Mouse (Mus musculus) liver, adult 2 months (tissue): ENCODE data around the gene Ctsd. TPM values are rescaled to one million over a fixed set of nuclear protein-coding genes. Genes with fewer than 3 reads are reported as not detected.
A peak's percentile ranks its signal among the peaks of the same experiment; 100 is the strongest.
"Not testable (repeated sequence)": the region's sequence is repeated elsewhere in the genome, so short reads cannot be mapped to it uniquely, and the experiment has no call there.

Experiments
- DNase-seq: peaks from one replicate; pipeline ENCODE4 v3.0.0-alpha.2; 2011; ENCODE audit warnings: low read depth, low spot score; ENCODE audit errors: extremely low read depth
- H3K27ac ChIP-seq: fragments of 200-500 bp; replicated peaks from 2 replicates; pipeline ENCODE4 v1.5.1; 2012; ENCODE audit warnings: low read depth, mild to moderate bottlenecking, control low read depth, inconsistent platforms, low read length; ENCODE audit not compliant: insufficient read depth
- H3K27me3 ChIP-seq: fragments of 200-500 bp; 2 replicates; pipeline ENCODE4 v1.6.1; 2012; ENCODE audit warnings: mild to moderate bottlenecking, moderate library complexity, low read length, inconsistent platforms; ENCODE audit not compliant: control insufficient read depth, insufficient read depth
- H3K36me3 ChIP-seq: fragments of 200-500 bp; 2 replicates; pipeline ENCODE4 v1.6.1; 2012; ENCODE audit warnings: low read length, inconsistent platforms; ENCODE audit not compliant: control insufficient read depth, insufficient read depth
- H3K4me1 ChIP-seq: fragments of 200-500 bp; 2 replicates; pipeline ENCODE4 v1.6.1; 2011; ENCODE audit warnings: low read length; ENCODE audit not compliant: control insufficient read depth, insufficient read depth
- H3K4me3 ChIP-seq: fragments of 200-500 bp; 2 replicates; pipeline ENCODE4 v1.5.1; 2011; ENCODE audit warnings: low read depth, mild to moderate bottlenecking, control low read depth, low read length, moderate library complexity; ENCODE audit not compliant: insufficient read depth
- H3K79me2 ChIP-seq: fragments of 200-500 bp; 2 replicates; pipeline ENCODE4 v1.6.1; 2012; ENCODE audit warnings: inconsistent platforms, mild to moderate bottlenecking, low read length, moderate library complexity; ENCODE audit not compliant: control insufficient read depth, insufficient read depth
- H3K9ac ChIP-seq: fragments of 200-500 bp; 2 replicates; pipeline ENCODE4 v1.6.1; 2012; ENCODE audit warnings: low read depth, mild to moderate bottlenecking, control low read depth, inconsistent platforms, low read length
- CTCF ChIP-seq: fragments of 200-500 bp; IDR thresholded peaks from 2 replicates; pipeline ENCODE4 v1.5.1; 2011; ENCODE audit warnings: low read depth, low read length, control low read depth
- POLR2A ChIP-seq: fragments of 200-500 bp; IDR thresholded peaks from 2 replicates; pipeline ENCODE4 v1.6.1; 2011; ENCODE audit warnings: low read length, control low read depth; ENCODE audit not compliant: insufficient read depth; ENCODE audit errors: extremely low read depth
- WGBS: fragments of 180-500 bp; shearing (Covaris S2); methylation state at CpG from one replicate; pipeline ENCODE4 v1.1.7; 2018; 5-methylcytosine and 5-hydroxymethylcytosine counted together
- polyA plus RNA-seq: library from polyadenylated mRNA; depleted of rRNA; stranded (reverse); fragments of >200 nt; gene quantifications from 2 replicates; pipeline ENCODE4 v1.2.3, GENCODE M21; 2012
- total RNA-seq: library from RNA; depleted of rRNA; stranded (reverse); fragments of >200 nt; gene quantifications from 2 replicates; pipeline ENCODE4 v1.2.3, GENCODE M21; 2014

Ctsd gene
- total and polyA plus RNA-seq, 2 experiments, result 215 to 444 TPM

GRCm38 (mm10) chr7:142408686-142409085 is 20.8 kb upstream of the Ctsd start:
- 95% methylated on average over 8 of the region's 8 CpGs for WGBS
- Histone ChIP-seq H3K4me1 (no peaks in the 10 kb centered on the region), H3K4me3 (no peak overlapping the region), H3K9ac (no peak overlapping the region), H3K36me3 (no peaks in the 10 kb centered on the region), H3K27me3 (no peaks in the 10 kb centered on the region), H3K79me2 (no peaks in the 10 kb centered on the region), H3K27ac (no peak overlapping the region)
- DNase-seq, result no peak
- no peak for TF ChIP-seq CTCF
- TF ChIP-seq POLR2A, result no peak

GRCm38 (mm10) chr7:142407935-142408334 is 20.1 kb upstream of the Ctsd start:
- Histone ChIP-seq H3K9ac (no peak overlapping the region), H3K27ac (no peak overlapping the region), H3K36me3 (no peaks in the 10 kb centered on the region), H3K4me3 (no peak overlapping the region), H3K27me3 (no peaks in the 10 kb centered on the region), H3K4me1 (no peaks in the 10 kb centered on the region), H3K79me2 (no peaks in the 10 kb centered on the region)
- WGBS, result 69% methylated on average over 4 of the region's 4 CpGs
- TF ChIP-seq CTCF, result no peak
- DNase-seq, result no peak

- not testable (repeated sequence) for H3K4me1 ChIP-seq, H3K27me3 ChIP-seq, H3K4me3 ChIP-seq, DNase-seq, H3K36me3 ChIP-seq, H3K79me2 ChIP-seq, H3K27ac ChIP-seq, H3K9ac ChIP-seq
- 94% methylated on average over 5 of the region's 5 CpGs for WGBS
Observed at GRCm38 (mm10) chr7:142405134-142405533, 17.3 kb upstream of the Ctsd start.

- H3K9ac ChIP-seq, result no peak overlapping the region
- H3K79me2 ChIP-seq, result no peaks in the 10 kb centered on the region
- no peaks in the 10 kb centered on the region for H3K4me1 ChIP-seq
- peak; percentile 37 for DNase-seq
- no peaks in the 10 kb centered on the region for H3K27me3 ChIP-seq
- no peak for TF ChIP-seq CTCF
- TF ChIP-seq POLR2A, result no peak
- 57% methylated on average over 4 of the region's 4 CpGs for WGBS
- H3K27ac ChIP-seq, result no peak overlapping the region
- no peaks in the 10 kb centered on the region for H3K36me3 ChIP-seq
- H3K4me3 ChIP-seq, result no peak overlapping the region
Observed at GRCm38 (mm10) chr7:142403591-142403990, 15.8 kb upstream of the Ctsd start.

GRCm38 (mm10) chr7:142400750-142401142 is 12.9 kb upstream of the Ctsd start:
- TF ChIP-seq CTCF, result no peak
- no peak for TF ChIP-seq POLR2A
- no peak for DNase-seq
- Histone ChIP-seq H3K9ac (no peak overlapping the region), H3K27me3 (no peaks in the 10 kb centered on the region), H3K36me3 (no peaks in the 10 kb centered on the region), H3K4me3 (no peak overlapping the region), H3K79me2 (no peaks in the 10 kb centered on the region), H3K4me1 (no peaks in the 10 kb centered on the region), H3K27ac (no peak overlapping the region)
- 61% methylated on average over 7 of the region's 7 CpGs for WGBS

GRCm38 (mm10) chr7:142400112-142400749 is 12.4 kb upstream of the Ctsd start:
- Histone ChIP-seq H3K79me2 (no peaks in the 10 kb centered on the region), H3K27ac (0 out of 2 replicates have a peak overlapping the region, but pooled peaks have one; percentile 5), H3K4me1 (no peaks in the 10 kb centered on the region), H3K36me3 (no peaks in the 10 kb centered on the region), H3K27me3 (no peaks in the 10 kb centered on the region), H3K9ac (no peak overlapping the region), H3K4me3 (no peak overlapping the region)
- 68% methylated on average over 7 of the region's 7 CpGs for WGBS
- TF ChIP-seq CTCF (no peak), POLR2A (no peak)
- DNase-seq, result no peak
